Mouse (Mus musculus): ENCODE data around the gene Mark2. TPM values are rescaled to one million over a fixed set of nuclear protein-coding genes. Genes with fewer than 3 reads are reported as not detected.
"Not testable (repeated sequence)": the region's sequence is repeated elsewhere in the genome, so short reads cannot be mapped to it uniquely, and the experiment has no call there.

Gene Mark2
- 100 to 1,000 TPM; 134 to 160 TPM for total RNA-seq (2021)

DNA sequence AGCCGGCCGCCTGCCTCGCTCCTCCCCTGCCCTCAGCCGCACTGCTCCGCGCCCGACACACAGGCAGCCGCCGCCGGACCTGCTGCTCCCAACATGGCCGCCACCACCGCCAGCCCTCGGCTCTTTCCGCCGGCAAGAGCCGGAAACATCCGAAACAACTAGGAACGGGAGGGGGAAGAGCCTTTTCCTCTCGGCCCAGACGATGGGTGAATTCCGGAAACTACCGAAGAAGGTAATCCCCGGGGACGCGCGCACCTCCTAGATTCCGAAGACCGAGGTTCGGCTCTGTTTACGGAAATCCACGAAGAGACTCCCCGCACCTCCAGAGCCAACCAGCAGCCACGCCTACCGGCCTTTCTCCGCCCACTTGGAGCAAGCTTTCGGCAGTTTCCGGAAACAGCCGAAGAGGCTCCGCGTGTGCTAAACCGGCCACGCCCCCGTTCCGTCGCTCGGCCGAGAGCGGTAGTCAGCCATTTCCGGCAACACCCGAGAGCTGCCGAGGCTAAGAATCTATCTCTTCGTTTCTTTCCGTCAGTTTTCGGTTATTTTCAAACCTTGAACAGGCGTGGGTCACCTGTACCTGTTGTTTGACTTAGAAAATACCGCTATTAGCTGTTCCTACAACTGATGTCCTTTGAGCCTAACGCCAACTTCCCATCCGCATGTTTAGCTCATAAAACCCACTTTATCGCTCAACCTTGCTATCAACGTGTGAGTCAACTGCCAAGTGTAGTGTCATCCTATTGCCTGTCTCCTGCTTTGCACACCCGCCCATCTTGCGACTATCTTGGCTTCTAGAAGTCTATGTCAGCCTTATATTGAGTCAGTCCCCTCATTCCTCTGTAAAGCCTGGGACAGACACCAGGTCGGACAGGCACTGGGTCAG is at the start of gene Mark2:
TSS of gene Mark2 (minus strand) at position 349 of the 886 bp plus-strand sequence.
- intact Hi-C loops (cut with DNase I) = loop anchor here (2.0 to 10.0 kb wide), 5 partner anchors 39 to 287 kb away; partner anchors contain the start of genes 2700081O15Rik, Macrod1 and Naa40

GRCm38 (mm10) chr19:7388488-7388887 is 46.8 kb upstream of the Mark2 start:
- intact Hi-C loops (cut with DNase I) = no loop called here
- no peak for DNase-seq (ENCODE audit: low spot score in 2 of 2)

More for the DNA sequence above, at the start of gene Mark2:
- DNase-seq (ENCODE audit: low spot score in 2 of 2) = peak; percentile 98 to 99

GRCm38 (mm10) chr19:7386042-7386441 is 44.4 kb upstream of the Mark2 start:
- intact Hi-C loops (cut with DNase I) = no loop called here
- DNase-seq (ENCODE audit: low spot score in 2 of 2) = no peak

- intact Hi-C loops (cut with DNase I) = loop anchor here (5.0 kb wide), 1 partner anchor 34 kb away; the partner anchor contains the start of gene 2700081O15Rik
- DNase-seq (ENCODE audit: low spot score in 2 of 2) = peak; percentile 97 to 98
Observed at GRCm38 (mm10) chr19:7382903-7383865, 41.5 kb upstream of the Mark2 start, which contains the start of gene Spindoc. Spindoc (minus strand) TSS chr19:7382994.

- DNase-seq (ENCODE audit: low spot score in 2 of 2) = peak; percentile 42 to 63
- intact Hi-C loops (cut with DNase I) = loop anchor here (5.0 kb wide), 1 partner anchor 35 kb away; the partner anchor contains the start of gene 2700081O15Rik
Observed at GRCm38 (mm10) chr19:7382248-7382902, 40.7 kb upstream of the Mark2 start.

GRCm38 (mm10) chr19:7381906-7382247 is 40.2 kb upstream of the Mark2 start:
- no peak for DNase-seq (ENCODE audit: low spot score in 2 of 2)
- intact Hi-C loops (cut with DNase I) = loop anchor here (5.0 kb wide), 1 partner anchor 35 kb away; the partner anchor contains the start of gene 2700081O15Rik

- intact Hi-C loops (cut with DNase I) = no loop called here
- DNase-seq (ENCODE audit: low spot score in 2 of 2) = no peak
Observed at GRCm38 (mm10) chr19:7377639-7378038, 36.0 kb upstream of the Mark2 start.

DNA sequence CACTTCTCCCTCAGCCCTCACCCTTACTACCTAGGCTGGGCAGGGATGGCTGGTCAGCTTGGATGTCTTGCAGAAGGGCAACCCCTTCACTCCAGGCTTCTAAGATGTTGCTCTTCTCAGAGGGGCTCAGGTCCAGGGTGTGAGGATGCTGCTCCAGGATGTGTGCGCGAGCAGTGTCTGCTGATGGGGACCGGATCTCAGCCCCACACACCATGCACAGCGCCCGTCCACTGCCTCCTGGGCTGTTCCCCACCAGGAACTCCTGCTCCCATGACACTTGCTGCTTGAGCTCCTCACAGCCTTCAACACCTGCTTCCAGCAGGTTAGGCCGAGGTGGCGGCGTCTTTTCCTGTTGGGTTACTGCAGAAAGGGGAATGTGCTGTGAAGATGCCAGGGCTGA is 32.8 kb upstream of the Mark2 start:
- DNase-seq (ENCODE audit: low spot score in 2 of 2) = no peak
- intact Hi-C loops (cut with DNase I) = no loop called here

- DNase-seq (ENCODE audit: low spot score in 2 of 2); intact Hi-C loops (cut with DNase I): not testable (repeated sequence)
Observed at GRCm38 (mm10) chr19:7369469-7369868, 27.8 kb upstream of the Mark2 start.

DNA sequence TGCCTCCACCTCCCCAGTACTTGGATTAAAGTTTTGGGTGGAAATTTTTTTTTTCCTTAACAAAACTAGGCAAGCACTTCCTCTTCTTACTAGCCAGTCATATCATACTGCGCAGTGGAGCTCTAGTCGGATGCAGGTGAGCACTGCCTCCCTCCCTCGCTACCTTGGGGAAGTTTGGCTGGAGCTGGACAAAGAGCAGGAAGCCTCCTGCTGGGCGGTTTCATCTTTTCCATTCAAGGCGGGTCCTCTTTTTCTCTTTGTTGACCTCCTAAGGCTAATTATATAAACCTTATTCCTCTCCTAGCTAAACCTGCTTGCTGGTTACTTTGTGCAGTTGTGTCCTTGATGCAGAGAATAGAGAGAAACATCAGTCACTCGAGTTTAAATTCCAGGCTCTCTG is 12.0 kb upstream of the Mark2 start:
- intact Hi-C loops (cut with DNase I) = no loop called here
- DNase-seq (ENCODE audit: low spot score in 2 of 2) = no peak

DNA sequence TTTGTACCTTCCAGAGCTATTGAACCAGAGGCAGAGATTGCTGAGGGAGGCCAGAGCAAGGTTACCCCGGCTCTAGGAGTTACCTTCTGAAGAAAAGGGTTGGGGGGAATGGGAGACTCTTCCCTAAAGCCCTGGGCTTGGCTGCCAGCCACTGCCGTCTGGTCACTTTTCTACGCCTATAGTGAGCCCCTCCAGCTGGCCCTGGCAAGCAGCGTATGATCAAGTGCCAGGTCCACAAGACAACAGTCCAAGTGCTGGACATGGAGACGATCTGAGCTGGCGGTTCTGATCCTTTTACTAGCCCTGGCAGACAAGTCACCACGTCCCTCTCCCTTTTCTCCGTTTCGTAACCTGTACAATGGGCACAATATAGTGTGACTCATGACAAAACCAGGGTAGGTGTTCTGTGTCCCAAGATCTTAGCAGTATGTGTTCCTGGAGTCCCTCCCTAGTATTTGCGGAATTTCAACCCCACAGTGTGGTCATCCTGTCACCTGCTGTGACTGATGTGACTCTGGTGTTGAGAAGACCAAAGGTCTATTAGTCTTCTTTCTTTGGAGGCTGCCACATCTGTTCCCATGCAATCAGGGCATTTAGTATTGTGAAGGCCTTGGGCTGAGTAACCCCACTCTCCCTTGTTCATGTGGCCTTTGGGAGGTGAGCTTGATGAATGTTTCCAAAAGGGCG is 11.3 kb upstream of the Mark2 start:
- intact Hi-C loops (cut with DNase I) = no loop called here
- DNase-seq (ENCODE audit: low spot score in 2 of 2) = no peak

DNA sequence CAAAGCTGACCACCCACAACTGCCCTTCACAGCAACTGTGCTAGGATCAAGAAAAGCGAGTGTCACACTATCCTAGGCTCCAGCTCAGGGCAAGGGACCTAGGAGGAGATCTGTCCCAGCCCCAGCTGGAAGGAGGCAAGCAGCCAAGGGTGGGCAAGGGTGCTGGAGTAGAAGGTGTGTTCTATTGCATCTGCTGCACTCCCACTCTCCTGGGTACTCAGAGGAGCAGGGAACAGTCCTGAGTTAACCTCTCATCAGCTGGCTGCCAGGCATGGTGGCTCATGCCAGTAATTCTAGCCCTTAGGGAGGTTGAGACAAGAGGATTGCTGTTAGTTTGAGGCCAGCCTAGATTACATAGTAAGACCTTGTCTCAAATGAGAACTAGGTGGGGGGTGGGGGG is 8.3 kb upstream of the Mark2 start:
- intact Hi-C loops (cut with DNase I) = loop anchor here (10.0 kb wide), 1 partner anchor 295 kb away; the partner anchor contains the start of gene Macrod1
- DNase-seq (ENCODE audit: low spot score in 2 of 2) = no peak

GRCm38 (mm10) chr19:7345235-7345755 is 3.6 kb upstream of the Mark2 start:
- intact Hi-C loops (cut with DNase I) = loop anchor here (2.0 to 10.0 kb wide), 3 partner anchors 80 to 290 kb away; partner anchors contain the start of gene Macrod1

GRCm38 (mm10) chr19:7342646-7343045 is 986 bp upstream of the Mark2 start:
- intact Hi-C loops (cut with DNase I) = loop anchor here (5.0 to 10.0 kb wide), 3 partner anchors 40 to 288 kb away; partner anchors contain the start of genes 2700081O15Rik and Macrod1
- no peak for DNase-seq (ENCODE audit: low spot score in 2 of 2)

More at GRCm38 (mm10) chr19:7345235-7345755, 3.6 kb upstream of the Mark2 start:
- peak; percentile 37 to 43 for DNase-seq (ENCODE audit: low spot score in 2 of 2)

- DNase-seq (ENCODE audit: low spot score in 2 of 2) = peak; percentile 15 to 24
Observed at GRCm38 (mm10) chr19:7340780-7341475, 732 bp downstream of the Mark2 start.

DNA sequence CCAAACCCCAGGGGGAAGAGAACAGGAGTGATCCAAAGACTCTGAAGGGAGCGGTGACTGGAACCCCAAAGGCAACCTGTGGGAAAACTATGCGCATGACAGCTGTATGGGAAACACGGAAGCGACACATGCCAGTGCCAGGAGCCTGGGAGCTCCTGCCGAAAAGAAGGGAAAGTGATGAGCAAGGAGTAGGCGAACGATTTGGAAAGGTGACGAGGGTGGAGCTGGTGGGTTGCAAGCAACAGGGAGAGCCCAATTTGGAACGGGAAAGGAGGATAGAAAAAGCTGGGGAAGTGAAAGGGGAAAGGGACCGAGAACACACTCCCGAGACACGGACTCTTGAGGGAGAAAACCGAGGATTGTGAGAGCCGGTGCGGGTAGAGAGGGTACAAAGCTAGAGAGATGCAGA is 1.3 kb downstream of the Mark2 start:
- intact Hi-C loops (cut with DNase I) = loop anchor here (2.0 to 10.0 kb wide), 5 partner anchors 38 to 286 kb away; partner anchors contain the start of genes 2700081O15Rik, Macrod1 and Naa40

More at GRCm38 (mm10) chr19:7340780-7341475, 732 bp downstream of the Mark2 start:
- intact Hi-C loops (cut with DNase I) = loop anchor here (2.0 to 10.0 kb wide), 5 partner anchors 39 to 286 kb away; partner anchors contain the start of genes 2700081O15Rik, Macrod1 and Naa40

GRCm38 (mm10) chr19:7339867-7340266 is 1.8 kb downstream of the Mark2 start:
- DNase-seq (ENCODE audit: low spot score in 2 of 2) = no peak
- intact Hi-C loops (cut with DNase I) = loop anchor here (2.0 to 10.0 kb wide), 5 partner anchors 38 to 285 kb away; partner anchors contain the start of genes 2700081O15Rik, Macrod1 and Naa40

More for the DNA sequence above, 1.3 kb downstream of the Mark2 start:
- peak; percentile 53 to 68 for DNase-seq (ENCODE audit: low spot score in 2 of 2)

Measured in left cerebral cortex, postnatal 36 days (tissue).